Mouse (Mus musculus): ENCODE measurements around the gene Erc1.
A peak's percentile ranks its signal among the peaks of the same experiment; 100 is the strongest.

Gene Erc1

DNA sequence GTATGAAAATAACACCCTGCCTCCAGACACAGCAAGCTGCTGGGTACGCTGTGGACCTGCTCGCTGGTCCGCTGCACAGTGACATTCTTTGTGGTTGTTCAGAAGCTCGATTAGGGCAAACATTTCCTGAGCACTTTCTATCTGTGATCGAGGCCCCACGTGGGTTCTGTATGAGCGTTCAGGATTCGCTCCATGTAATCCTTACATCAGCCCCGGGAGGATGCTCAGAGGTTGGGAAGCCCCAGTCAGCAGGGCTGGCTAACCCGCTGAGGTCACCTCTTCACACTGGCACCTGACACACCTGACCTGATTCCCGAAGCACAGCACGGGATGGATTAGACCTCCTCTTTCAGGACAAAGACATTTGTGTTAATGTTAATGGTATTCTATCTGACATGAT is 312.1 kb downstream of the Erc1 start:
- ATAC-seq (ENCODE audit: insufficient number of reproducible peaks, low FRiP score, low TSS enrichment): no peak

DNA sequence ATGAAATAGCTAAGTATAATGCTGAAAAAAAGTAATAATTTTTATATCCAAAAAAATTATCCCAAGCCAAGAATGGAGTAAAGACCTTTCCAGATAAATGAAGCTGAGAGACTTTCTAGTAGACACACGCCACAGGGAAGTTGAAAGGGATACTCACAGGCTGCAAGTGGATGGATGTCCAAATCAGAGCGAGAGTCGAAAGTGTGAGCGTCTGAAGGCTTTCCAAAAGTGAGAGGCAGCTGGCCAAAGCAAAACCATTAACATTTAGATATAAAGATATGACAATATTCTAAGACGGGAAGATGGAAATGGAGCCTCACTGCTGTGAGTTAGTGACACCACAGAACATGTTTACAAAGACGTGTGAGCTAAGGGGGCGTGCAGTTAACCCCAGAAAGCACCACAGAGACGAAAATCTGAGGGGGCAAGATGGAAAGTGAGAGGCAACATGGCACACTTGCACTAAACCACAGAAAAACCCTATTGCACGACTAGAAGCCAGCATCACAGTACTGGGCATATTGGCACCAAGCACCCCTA is 314.7 kb downstream of the Erc1 start:
- no peak for ATAC-seq (ENCODE audit: insufficient number of reproducible peaks, low FRiP score, low TSS enrichment)

DNA sequence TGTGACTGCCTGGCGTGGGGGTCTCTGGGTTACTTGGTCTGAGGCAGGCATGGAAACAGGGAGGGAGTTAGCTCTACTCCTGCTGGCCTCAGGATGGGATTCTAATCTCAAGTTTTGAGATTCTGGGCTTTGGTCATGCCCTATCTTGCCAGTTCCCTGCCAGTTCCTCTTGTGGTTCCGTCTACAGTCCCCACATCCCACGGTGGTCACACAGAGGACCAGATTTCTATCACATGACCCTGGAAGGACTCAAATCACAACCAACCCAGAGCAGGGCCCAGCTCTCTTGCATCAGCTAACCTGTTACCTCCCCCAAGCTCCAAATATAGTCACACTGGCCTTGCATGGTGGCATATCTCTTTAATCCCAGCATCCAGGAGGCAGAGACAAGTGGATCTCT is 318.3 kb downstream of the Erc1 start:
- no peak for ATAC-seq (ENCODE audit: insufficient number of reproducible peaks, low FRiP score, low TSS enrichment)

DNA sequence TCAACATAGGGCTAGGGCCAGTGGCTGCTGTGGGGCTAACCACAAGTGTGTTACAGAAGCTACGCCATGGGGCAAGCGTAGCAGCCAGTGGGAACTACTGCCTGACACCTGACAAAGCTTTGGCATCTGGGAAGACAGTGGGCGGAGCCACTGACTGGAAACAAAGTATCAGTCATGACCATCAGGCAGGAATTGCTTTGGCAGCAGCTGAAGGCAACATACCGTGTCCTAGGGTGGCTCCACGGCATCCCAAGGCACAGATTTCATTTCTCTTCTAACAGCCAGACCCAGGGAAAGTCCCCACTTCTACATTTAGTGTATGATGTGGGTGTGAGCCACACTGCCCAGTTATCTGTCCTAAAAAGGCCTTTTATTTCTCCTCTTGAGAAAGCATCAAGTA is 321.5 kb downstream of the Erc1 start:
- no peak for ATAC-seq (ENCODE audit: insufficient number of reproducible peaks, low FRiP score, low TSS enrichment)

DNA sequence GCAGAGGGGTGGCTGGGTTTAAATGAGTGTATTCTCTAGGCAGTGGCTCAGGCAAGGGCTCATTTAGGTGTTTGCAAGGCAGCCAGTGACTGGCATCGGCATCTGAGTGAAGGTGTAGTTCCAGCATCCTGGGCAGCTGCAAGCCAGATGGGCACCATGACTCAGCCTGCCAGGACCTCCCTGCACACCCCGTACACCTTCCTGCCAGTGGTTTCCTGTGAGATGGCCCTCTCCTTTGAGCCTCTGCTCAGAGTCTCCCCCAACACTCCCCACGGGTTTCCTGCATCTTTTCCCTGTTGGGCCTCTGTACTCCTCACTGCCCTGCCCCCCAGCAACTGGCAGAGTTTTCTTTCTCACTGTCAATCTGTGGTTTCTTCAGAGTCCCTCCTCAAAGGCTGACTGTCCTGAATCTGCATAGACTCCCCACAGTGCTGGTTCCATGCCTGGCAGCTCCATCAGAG is 326.0 kb downstream of the Erc1 start:
- ATAC-seq (ENCODE audit: insufficient number of reproducible peaks, low FRiP score, low TSS enrichment): no peak

DNA sequence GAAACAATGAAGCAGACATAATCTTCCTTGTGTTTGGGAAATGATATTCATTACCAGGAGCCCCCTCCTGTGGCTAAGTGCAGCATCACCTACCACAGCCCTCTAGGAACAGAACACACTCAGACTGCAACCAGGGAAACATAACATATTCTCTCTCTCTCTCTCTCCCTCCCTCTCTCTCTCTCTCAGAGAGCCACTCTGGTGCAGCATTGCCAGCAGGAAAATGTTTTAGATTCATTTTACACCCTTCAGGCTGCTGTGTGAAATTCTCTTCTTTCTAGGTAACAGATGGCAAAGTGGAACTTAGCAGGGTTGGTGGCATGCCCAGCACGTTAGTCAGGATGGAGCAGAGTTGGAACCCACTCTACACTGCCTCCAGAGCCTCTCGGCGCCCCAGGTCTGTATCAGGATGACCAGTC is 326.5 kb downstream of the Erc1 start:
- ATAC-seq (ENCODE audit: insufficient number of reproducible peaks, low FRiP score, low TSS enrichment): peak; percentile 74
